7 mouse cellular contexts compared by ENCODE assay signal in genomic region chr12:24701621-24702020, GRCm38 (mm10). TPM values are rescaled to one million over a fixed set of nuclear protein-coding genes. Genes with fewer than 3 reads are reported as not detected.
DNase-seq lines count a peak whose midpoint lies in the region; ATAC-seq and TF ChIP-seq lines count a peak whose summit lies in the region.
"Not testable (repeated sequence)": the region's sequence is repeated elsewhere in the genome, so short reads cannot be mapped to it uniquely, and the experiment has no call there.
"Had no signal": no experiment of that assay in that cellular context is flagged by ENCODE, and none has a peak within 500 bp of the region (broad histone marks: within the 10 kb centered on the region; RNA-seq: fewer than 3 reads in every experiment).

No protein-coding gene starts in this region.

- not testable (repeated sequence) for H3K27ac ChIP-seq in ES-E14 (ENCODE audit: insufficient read depth, low read depth, low read length, poor library complexity, severe bottlenecking); gastrocnemius, adult 2 months; intestine, postnatal 0 days (ENCODE audit: low read depth, low read length); liver, embryonic 14.5 days; midbrain, postnatal 0 days (ENCODE audit: low read depth, low read length)

- intact Hi-C loops in gastrocnemius, adult 2 months (cut with DNase I), result not testable (repeated sequence)

- ATAC-seq in intestine, postnatal 0 days; liver, embryonic 14.5 days (ENCODE audit: insufficient read depth); midbrain, postnatal 0 days (ENCODE audit: low FRiP score): not testable (repeated sequence)

- H3K4me1 ChIP-seq in ES-E14 (ENCODE audit: control insufficient read depth in 2 of 2, insufficient read depth in 2 of 2, low read length in 2 of 2, poor library complexity in 1 of 2), result peaks cover 2 to 10% of the 10 kb centered on the region in 2 experiments
- not testable (repeated sequence) for H3K4me1 ChIP-seq in intestine, postnatal 0 days (replicated peaks; ENCODE audit: control insufficient read depth, insufficient read depth, low read length); midbrain, postnatal 0 days (ENCODE audit: insufficient read depth, low read length)
- peaks cover 37 to 44% of the 10 kb centered on the region in 2 experiments for H3K4me1 ChIP-seq in liver, embryonic 14.5 days (replicated peaks; ENCODE audit: control insufficient read depth in 2 of 2, insufficient read depth in 2 of 2, low read length in 1 of 2)

- H3K4me3 ChIP-seq in ES-E14 (ENCODE audit: insufficient read depth in 1 of 2, low read depth in 1 of 2, low read length in 2 of 2, poor library complexity in 1 of 2, severe bottlenecking in 1 of 2); gastrocnemius, adult 2 months; intestine, postnatal 0 days (ENCODE audit: low read depth, low read length); liver, embryonic 14.5 days (ENCODE audit: insufficient read depth in 1 of 2, low read depth in 2 of 2, low read length in 2 of 2); midbrain, postnatal 0 days (ENCODE audit: low read depth, low read length): not testable (repeated sequence)

- peak; percentile 15; the same call in 1 of the 2 replicates for TF ChIP-seq CTCF in gastrocnemius, adult 2 months (IDR thresholded peaks at IDR 0.05)
- TF ChIP-seq CTCF in intestine, postnatal 0 days (IDR thresholded peaks at IDR 0.05; ENCODE audit: low read depth), result peak; percentile 40; the same call in 1 of the 2 replicates
- TF ChIP-seq CTCF in liver, embryonic 14.5 days (IDR thresholded peaks at IDR 0.05; ENCODE audit: low read depth), result peak; percentile 63
- TF ChIP-seq CTCF in midbrain, postnatal 0 days (IDR thresholded peaks at IDR 0.05), result peak; percentile 18; the same call in 1 of the 2 replicates

- not testable (repeated sequence) for H3K9me3 ChIP-seq in ES-E14 (ENCODE audit: control insufficient read depth, insufficient read depth, low read depth, low read length); intestine, postnatal 0 days (ENCODE audit: control insufficient read depth); liver, embryonic 14.5 days (ENCODE audit: control insufficient read depth, low read length); midbrain, postnatal 0 days (ENCODE audit: low read length)

- H3K27me3 ChIP-seq in intestine, postnatal 0 days (replicated peaks; ENCODE audit: control insufficient read depth, insufficient read depth, low read length); liver, embryonic 14.5 days (ENCODE audit: control insufficient read depth, insufficient read depth, low read length); midbrain, postnatal 0 days (ENCODE audit: insufficient read depth, low read length): not testable (repeated sequence)

- not testable (repeated sequence) for H3K4me2 ChIP-seq in intestine, postnatal 0 days (replicated peaks; ENCODE audit: low read depth); liver, embryonic 14.5 days (ENCODE audit: low read depth); midbrain, postnatal 0 days (ENCODE audit: low read depth, low read length, poor library complexity, severe bottlenecking)

- WGBS in intestine, postnatal 0 days, result 90% methylated on average over 9 of the region's 9 CpGs
- 67% methylated on average over 9 of the region's 9 CpGs for WGBS in liver, embryonic 14.5 days (ENCODE audit: insufficient replicate concordance)
- 90% methylated on average over 9 of the region's 9 CpGs for WGBS in midbrain, postnatal 0 days

- TF ChIP-seq EP300 in liver, embryonic 14.5 days (IDR thresholded peaks at IDR 0.05; ENCODE audit: low read depth), result not testable (repeated sequence)

- not testable (repeated sequence) for H3K9ac ChIP-seq in ES-E14 (ENCODE audit: insufficient read depth, low read depth, low read length, poor library complexity, severe bottlenecking); intestine, postnatal 0 days (ENCODE audit: low read depth, low read length); liver, embryonic 14.5 days (replicated peaks); midbrain, postnatal 0 days (replicated peaks; ENCODE audit: low read length, poor library complexity, severe bottlenecking)

- in situ Hi-C loops in ES-E14 (cut with MboI; ENCODE audit: low sequenced_read_pairs in 2 of 2, unreplicated experiment in 2 of 2), result loop anchor here in 1 of 2 experiments (10.0 kb wide), 1 partner anchor 227 kb away; no protein-coding TSS in a partner anchor

- H3K36me3 ChIP-seq in ES-E14 (ENCODE audit: control insufficient read depth, insufficient read depth, low read length, poor library complexity, severe bottlenecking); intestine, postnatal 0 days (ENCODE audit: control insufficient read depth, insufficient read depth); liver, embryonic 14.5 days (replicated peaks; ENCODE audit: control insufficient read depth, insufficient read depth, low read depth); midbrain, postnatal 0 days (ENCODE audit: insufficient read depth, low read length): not testable (repeated sequence)

- DNase-seq in A20 (ENCODE audit: low read depth, low spot score), result peak; percentile 56
- DNase-seq in ES-E14 (ENCODE audit: low read depth, low spot score); gastrocnemius, adult 2 months; liver, embryonic 14.5 days (ENCODE audit: low read depth in 3 of 3, low spot score in 3 of 3); midbrain, postnatal 0 days (ENCODE audit: low spot score): not testable (repeated sequence)

TF ChIP-seq in ES-E14, 5 proteins besides CTCF, POLR2A, EP300 and RAD21:
- peak; percentile 53; the same call in 1 of the 2 replicates for TF ChIP-seq ZNF384 (IDR thresholded peaks at IDR 0.05; ENCODE audit: low read depth, low read length)

RNA-seq across cellular contexts. Expression of gene Rrm2, which starts 6.4 kb away (rescaled TPM):
- 98.6 and 112 TPM in 2 replicates for total RNA-seq in ES-E14 (2012; rRNA removed)
- total RNA-seq in gastrocnemius, adult 2 months (2021), result 1 to 10 TPM in 1 of 2 experiments, under 1 TPM in 1; 0.89 to 1.1 TPM
- polyA plus RNA-seq in intestine, postnatal 0 days (2015; fragmentation: Nextera tagmentation; extraction: Ambion mirVana), result 36.9 and 37.4 TPM in 2 replicates
- 87.7 and 139 TPM in 2 replicates for polyA plus RNA-seq in liver, embryonic 14.5 days (2012; rRNA removed)
- polyA plus RNA-seq in liver, embryonic 14.5 days (2014; fragmentation: Nextera tagmentation; extraction: Ambion mirVana), result 388 and 401 TPM in 2 replicates
- 9.7 and 15.1 TPM in 2 replicates for total RNA-seq in midbrain, postnatal 0 days (2014; rRNA removed)
- polyA plus RNA-seq in midbrain, postnatal 0 days (2015; fragmentation: Nextera tagmentation; extraction: Ambion mirVana), result 23.1 and 23.4 TPM in 2 replicates

RNA-seq across cellular contexts. Expression of gene Cys1, which starts 20.0 kb away (rescaled TPM):
- total RNA-seq in ES-E14 (2012; rRNA removed), result not detected in 2 replicates
- 1 to 10 TPM; 1.8 to 2.7 TPM for total RNA-seq in gastrocnemius, adult 2 months (2021)
- 1.3 and 1.7 TPM in 2 replicates for polyA plus RNA-seq in intestine, postnatal 0 days (2015; fragmentation: Nextera tagmentation; extraction: Ambion mirVana)
- 0.74 and 1.2 TPM in 2 replicates for polyA plus RNA-seq in liver, embryonic 14.5 days (2012; rRNA removed)
- polyA plus RNA-seq in liver, embryonic 14.5 days (2014; fragmentation: Nextera tagmentation; extraction: Ambion mirVana), result 0.28 and 0.40 TPM in 2 replicates
- total RNA-seq in midbrain, postnatal 0 days (2014; rRNA removed), result 3.7 and 4.8 TPM in 2 replicates
- polyA plus RNA-seq in midbrain, postnatal 0 days (2015; fragmentation: Nextera tagmentation; extraction: Ambion mirVana), result 1.9 and 2.1 TPM in 2 replicates
- total RNA-seq: granulocyte monocyte progenitor cell, adult 5-6 weeks had no signal

RNA-seq across cellular contexts. Expression of gene Klf11, which starts 50.5 kb away (rescaled TPM):
- total RNA-seq in ES-E14 (2012; rRNA removed), result 7.3 and 9.7 TPM in 2 replicates
- 1 to 10 TPM; 4.1 to 7.9 TPM for total RNA-seq in gastrocnemius, adult 2 months (2021)
- polyA plus RNA-seq in intestine, postnatal 0 days (2015; fragmentation: Nextera tagmentation; extraction: Ambion mirVana), result 7.3 and 8.1 TPM in 2 replicates
- 5.4 TPM in 2 replicates for polyA plus RNA-seq in liver, embryonic 14.5 days (2012; rRNA removed)
- 6.9 and 7.7 TPM in 2 replicates for polyA plus RNA-seq in liver, embryonic 14.5 days (2014; fragmentation: Nextera tagmentation; extraction: Ambion mirVana)
- 27.1 and 33.6 TPM in 2 replicates for total RNA-seq in midbrain, postnatal 0 days (2014; rRNA removed)
- 21.8 and 24.4 TPM in 2 replicates for polyA plus RNA-seq in midbrain, postnatal 0 days (2015; fragmentation: Nextera tagmentation; extraction: Ambion mirVana)
